Mouse (Mus musculus) heart, adult 11 months (tissue): ENCODE measurements at regions not wholly inside any gene's neighbourhood (a gene's known extent, or its start where the extent isn't known, plus 50 kb on each side); places are given as distances from the start of the nearest gene placed in this dataset.

Experiments used
- DNase-seq: peaks from one replicate; pipeline ENCODE4 v3.0.0; 2022

DNA sequence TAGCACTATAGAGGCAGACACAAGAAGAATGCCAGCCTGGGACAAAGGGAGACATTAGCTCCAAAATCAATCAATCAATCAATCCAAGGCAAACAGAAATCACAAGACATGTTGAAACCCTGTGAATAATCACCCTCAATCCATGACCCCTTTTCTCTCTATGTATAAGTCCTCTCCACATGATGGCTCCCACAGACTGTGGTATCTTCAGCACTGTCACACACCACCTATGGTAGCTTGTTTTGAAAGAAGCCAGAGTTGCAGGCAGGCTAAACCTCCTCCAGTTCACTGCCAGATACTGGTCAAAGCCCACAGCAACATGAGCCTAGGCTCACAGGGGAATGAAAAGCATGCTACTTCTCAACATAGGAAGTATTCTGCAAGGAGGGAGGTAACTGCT is 2475.7 kb upstream of the 5930422O12Rik start:
- peak; percentile 58 for DNase-seq

DNA sequence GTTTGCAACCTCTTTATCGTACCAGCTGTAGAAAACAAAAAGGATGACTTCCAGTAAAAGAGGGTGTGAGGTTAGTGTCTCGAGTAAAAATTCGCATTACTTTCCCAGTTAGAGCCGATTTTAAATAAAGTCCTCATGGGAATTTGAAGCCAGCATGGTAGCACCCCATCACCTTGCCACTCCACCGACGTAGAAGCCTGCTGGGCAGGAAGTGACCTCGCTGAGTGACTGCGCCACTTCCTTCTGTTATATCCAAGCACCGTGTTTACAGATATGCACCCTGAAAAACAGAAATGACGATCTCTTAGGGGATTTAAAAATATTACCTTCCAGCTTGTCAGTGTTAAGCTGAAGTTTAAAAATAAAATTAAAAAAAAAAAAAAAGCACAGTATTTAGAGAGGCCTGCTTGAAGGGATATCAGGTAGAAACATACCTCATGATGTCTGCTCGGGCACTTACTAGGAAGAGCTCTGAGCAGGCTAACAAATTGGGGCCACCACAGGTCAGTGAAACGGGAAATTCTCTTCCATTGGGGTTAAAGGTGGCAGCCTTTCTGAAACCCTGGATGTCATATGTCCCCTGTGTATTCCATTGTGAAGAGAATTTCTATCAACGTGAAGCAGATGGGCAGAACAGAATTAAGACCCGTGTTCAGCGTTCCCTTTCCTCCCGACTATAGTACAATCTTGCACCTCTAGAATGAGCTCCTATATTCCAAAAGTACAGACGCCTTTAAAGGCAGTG is 2468.9 kb upstream of the 5930422O12Rik start:
- DNase-seq = peak; percentile 83

DNA sequence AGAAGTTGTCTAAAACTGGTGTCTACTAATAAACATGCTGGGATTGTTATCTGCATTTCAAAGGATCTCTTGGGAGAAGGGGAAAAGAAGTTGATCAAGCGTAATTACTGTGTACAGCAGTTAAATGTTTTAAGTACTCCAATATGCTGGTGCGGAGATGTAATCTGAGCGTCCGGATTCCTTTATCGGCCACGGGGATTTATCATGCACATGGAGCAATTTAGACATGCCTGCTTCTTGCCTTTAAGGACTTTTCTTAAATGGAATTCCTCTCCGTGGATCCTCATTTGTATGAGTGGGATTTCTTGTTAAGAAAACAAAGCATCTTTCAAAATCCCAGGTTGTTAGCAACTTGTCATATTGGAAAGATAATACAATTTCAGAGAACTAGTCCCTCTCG is 2468.0 kb upstream of the 5930422O12Rik start:
- peak; percentile 67 for DNase-seq

DNA sequence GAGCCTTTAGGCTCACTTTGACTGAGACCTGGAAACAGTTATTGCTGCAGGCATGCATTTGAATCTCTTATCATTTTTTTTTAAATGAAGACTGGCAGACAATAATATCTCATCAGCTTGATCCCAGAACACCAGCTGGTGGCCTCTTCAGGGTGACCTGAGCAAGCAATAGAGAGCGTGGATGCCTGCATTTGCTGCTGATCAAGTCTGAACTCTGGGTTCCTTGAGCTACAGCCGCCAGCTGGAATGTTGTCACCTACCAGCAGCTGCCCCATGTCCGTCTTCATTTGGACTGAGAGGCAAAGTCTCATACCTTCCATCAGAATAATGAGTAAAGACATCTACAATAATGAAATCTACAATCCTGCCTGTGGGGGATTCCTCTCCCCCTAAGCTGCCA is 2466.3 kb upstream of the 5930422O12Rik start:
- peak; percentile 45 for DNase-seq

DNA sequence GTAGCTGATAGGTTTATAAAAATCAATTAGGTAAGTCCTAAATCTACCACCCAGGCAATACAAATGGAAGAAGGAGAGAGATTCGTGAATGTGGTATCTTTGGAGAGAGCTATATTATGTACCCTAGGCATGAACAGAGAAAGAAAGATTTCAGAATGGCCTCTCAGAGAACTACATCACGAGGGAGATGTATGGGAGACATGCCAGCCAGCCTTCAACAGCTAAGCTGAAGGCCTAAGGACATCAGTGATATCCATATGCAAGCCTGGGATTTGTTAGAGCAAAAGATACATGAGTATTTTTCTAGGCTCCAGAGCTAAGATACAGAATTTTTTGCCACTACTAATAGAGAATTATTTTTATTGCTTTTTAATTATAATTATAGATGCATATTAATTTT is 2445.7 kb upstream of the 5930422O12Rik start:
- DNase-seq = peak; percentile 25

DNA sequence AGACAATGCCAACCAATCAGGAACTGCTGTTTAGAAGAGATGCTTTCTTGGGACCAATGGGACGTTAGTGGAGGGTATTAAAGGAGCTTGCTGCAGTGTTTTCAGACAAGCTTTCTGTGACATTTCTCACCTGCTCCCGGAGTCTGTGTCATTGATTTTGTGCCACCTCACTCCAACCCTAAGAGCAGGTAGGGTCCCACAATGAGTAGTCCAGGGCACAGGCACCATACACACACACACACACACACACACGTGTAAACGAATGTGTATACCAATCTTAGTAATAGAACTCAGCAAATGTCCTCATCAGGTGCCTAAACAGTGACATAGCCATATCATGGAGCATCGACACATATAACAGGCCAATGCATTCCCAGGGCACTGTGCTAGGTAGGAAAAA is 2440.5 kb upstream of the 5930422O12Rik start:
- peak; percentile 57 for DNase-seq

DNA sequence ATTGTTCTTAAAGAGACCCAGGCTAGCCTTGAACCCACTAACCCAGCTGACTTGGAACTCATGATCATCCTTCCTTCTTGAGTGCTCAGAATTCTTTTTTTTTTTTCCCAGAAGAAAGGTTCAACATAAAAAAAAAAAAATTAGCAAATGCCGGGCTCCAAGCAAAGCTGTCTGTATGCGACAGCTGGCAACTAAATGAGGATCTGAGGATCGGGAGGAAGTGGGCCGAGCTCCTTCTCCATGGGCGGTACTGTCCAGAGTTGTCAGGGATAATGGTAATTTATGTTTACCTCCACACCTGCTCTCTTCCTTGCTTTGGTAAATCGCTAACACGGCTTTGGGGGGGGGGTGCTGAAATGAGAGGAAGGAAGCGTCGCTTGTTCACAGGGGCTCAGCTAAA is 2429.9 kb upstream of the 5930422O12Rik start:
- no peak for DNase-seq

DNA sequence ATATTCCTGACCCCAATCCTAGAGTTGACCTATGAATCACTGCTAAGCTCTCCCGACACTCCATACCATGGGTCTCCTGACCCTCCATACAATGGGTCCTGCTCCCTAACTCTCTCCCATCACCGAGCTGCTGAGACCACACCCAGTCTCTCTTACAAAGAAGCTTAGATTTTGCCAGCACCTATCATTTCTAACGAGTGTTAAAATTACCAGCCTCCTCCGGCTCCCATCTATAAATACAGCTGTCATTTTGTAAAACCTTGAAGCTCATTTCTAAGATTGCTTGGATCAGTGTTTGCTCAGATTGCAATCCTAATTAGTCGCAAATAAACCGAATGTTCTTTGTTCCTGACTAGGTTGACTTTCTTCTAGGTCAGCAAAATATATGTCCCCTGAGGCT is 2428.4 kb upstream of the 5930422O12Rik start:
- no peak for DNase-seq

DNA sequence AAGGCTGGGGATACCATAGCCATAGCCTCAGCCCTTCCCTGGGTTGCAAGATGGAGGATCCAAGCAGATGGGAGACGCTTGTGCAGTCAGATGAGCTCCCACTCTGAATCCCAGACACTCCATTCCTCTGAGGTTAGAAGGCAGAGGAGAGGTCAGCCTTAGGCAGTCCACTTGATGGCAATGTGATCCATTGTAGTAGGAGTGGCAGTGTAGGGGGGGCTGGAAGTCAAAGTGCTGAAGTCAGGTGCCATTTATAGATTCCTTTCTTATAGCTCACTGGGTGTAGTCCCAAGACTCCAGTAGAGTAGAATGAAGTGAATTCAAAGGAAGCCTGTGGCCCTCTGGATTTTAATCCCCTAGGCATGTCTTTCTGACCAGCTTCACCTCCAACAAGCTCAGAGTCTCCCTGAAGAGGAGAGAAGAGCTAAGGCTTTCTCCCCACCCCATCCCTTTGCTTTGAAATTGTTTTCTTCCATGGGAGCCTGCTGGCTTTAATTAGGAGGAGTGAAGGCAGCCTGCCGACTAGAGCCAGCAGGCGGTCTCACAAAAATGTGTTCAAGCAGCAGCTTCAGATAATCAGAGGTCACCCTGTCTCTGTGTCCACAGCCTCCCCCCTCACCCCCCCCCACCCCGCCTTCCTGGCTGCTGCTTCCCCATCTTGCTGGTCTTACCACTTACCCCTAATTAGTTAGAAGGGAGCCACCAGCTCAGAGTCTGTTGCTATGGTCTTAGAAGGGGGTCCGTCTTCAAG is 2426.4 kb upstream of the 5930422O12Rik start:
- DNase-seq = peak; percentile 77

DNA sequence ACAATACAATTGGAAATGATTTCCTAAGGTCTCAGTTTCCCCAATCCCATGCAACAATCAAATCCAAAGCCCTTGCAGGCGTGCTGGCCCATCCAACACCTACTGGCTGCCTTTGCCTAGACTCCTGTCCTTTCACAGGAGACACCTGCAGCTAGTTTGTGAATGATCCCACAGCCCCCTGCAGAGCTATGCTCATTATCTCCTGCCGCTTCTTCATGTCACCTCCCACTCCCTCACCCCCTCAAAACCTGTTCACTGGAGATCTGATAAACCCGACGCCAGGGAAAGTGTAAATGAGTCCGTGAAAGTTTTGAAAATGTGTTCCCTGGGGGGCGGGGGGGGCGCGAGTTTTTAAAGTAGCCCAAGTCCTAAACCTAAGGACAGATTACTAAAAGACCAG is 2420.2 kb upstream of the 5930422O12Rik start:
- no peak for DNase-seq

DNA sequence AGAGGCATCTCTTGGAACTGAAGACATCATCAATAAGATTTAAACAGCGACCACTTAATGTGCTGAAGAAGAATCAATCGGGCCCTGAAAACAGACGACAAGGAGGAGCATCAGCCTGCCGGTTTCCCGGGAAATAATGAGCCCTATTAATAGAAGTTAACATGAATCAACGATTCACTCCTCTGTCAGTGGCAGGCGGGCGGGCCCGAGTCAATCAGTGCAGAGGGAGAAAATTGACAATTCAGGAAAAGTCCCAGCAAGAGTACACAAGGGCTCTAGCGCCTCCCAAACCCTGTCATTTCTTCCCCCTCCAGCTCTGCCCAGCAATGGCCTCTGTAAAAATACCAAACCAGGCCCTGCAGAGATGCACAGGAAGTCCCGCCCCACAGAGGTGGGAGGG is 2416.4 kb upstream of the 5930422O12Rik start:
- DNase-seq = no peak

DNA sequence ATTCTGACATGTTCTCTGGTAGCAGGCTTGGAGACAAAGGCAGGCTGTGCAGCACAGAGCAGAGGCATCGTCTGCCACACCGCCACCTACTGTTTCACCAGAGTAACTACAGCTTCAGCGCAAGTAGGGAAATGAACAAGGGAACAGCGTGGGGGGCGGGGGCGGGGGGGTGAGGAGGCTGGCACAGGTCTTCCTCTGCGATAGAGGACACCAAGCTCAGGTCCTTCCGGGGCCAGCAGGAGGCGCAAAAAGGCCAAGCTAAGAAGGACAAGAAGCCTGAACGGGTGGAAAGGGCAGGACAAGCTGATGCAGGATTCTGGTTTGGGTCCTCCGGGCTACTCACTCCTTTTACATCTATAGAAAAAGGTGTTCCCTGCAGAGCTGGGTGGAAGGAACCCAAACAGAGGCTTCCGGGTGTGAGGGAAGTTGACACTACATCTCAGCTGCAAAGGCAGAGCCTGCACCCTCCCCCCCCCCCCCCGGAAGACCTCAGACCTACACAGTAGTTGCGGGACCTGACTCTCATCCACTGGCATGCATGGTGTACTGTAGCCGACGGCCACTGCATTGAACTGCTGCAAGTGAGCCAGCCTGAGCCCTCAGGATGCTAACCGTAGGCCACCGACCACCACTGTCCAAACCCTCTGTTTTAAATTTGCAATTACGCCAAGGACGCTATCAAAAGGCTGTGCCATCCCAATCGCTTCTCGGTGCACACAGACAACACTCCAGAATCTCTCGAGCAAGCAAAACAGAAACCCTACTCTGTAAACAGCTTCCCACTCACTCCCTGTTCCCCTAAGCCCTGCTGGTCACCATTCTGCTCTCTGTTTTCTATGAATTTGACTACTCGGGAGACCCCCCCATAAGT is 2396.6 kb upstream of the 5930422O12Rik start:
- peak; percentile 93 for DNase-seq

DNA sequence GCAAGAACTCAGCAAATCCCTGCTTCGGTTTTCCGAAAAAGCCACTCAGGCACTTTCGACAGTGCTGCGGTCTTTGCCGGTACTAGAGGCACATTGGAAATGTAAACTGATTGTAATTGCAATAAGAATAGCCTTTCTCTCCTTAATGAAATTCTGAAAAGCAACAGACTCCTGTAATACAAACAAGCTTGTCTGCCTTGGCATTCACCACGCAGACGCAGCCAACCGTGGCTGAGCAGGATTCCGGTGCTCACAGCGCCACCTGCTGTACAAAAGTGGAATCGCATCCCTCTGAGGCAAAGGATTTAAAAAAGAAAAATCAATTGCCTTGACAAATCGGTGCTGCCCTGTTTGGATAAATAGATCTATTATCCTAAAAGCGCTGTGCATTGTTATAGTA is 2395.2 kb upstream of the 5930422O12Rik start:
- peak; percentile 96 for DNase-seq

DNA sequence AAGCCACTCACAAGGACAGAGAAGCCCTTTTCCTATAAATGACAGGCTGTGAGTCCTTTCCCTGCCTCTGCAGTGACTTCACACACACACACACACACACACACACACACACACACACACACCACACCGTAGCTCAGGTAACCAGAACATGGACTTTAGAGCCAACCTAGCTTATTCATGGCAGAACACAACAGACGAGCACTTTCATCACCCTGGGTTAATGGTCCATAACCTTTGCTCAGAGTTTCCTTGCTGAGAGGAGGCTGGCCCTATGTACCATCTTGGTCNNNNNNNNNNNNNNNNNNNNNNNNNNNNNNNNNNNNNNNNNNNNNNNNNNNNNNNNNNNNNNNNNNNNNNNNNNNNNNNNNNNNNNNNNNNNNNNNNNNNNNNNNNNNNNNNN is 2391.6 kb upstream of the 5930422O12Rik start:
- no peak for DNase-seq
